Mouse (Mus musculus): ENCODE data around the gene Olfr342. TPM values are rescaled to one million over a fixed set of nuclear protein-coding genes. Genes with fewer than 3 reads are reported as not detected.

The Olfr342 gene
- polyA plus RNA-seq (2012; ENCODE audit: insufficient read depth, low replicate concordance), result not detected in 2 replicates

- Histone ChIP-seq H3K27me3 (replicated peaks) (no peaks in the 10 kb centered on the region), H3K36me3 (replicated peaks; ENCODE audit: low read length) (no peaks in the 10 kb centered on the region), H3K9me3 (no peaks in the 10 kb centered on the region), H3K4me1 (no peaks in the 10 kb centered on the region), H3K4me3 (replicated peaks) (no peak within 1 kb of the TSS)
- TF ChIP-seq GATA1 (IDR thresholded peaks at IDR 0.05; ENCODE audit: borderline replicate concordance, low read length), result no peak
- TF ChIP-seq FLI1 (IDR thresholded peaks at IDR 0.05; ENCODE audit: low read length), result no peak
Observed at GRCm38 (mm10) chr2:36524698-36525097, at the start of gene Olfr342. Olfr342 (plus strand) TSS chr2:36524998.

- no peak for TF ChIP-seq GATA1 (IDR thresholded peaks at IDR 0.05; ENCODE audit: borderline replicate concordance, low read length)
- no peak for TF ChIP-seq FLI1 (IDR thresholded peaks at IDR 0.05; ENCODE audit: low read length)
- Histone ChIP-seq H3K9me3 (no peaks in the 10 kb centered on the region), H3K4me1 (no peaks in the 10 kb centered on the region)
Observed at GRCm38 (mm10) chr2:36482368-36482767, 42.4 kb upstream of the Olfr342 start, which contains the start of gene Olfr341. Olfr341 (minus strand) TSS chr2:36482468.

GRCm38 (mm10) chr2:36565156-36565555 is 40.4 kb downstream of the Olfr342 start:
- Histone ChIP-seq H3K27me3 (replicated peaks) (no peaks in the 10 kb centered on the region), H3K36me3 (replicated peaks; ENCODE audit: low read length) (no peaks in the 10 kb centered on the region), H3K4me3 (replicated peaks) (no peak overlapping the region), H3K9me3 (0 out of 2 replicates have a peak, but pooled peaks cover 3% of the 10 kb centered on the region), H3K4me1 (no peaks in the 10 kb centered on the region)
- TF ChIP-seq GATA1 (IDR thresholded peaks at IDR 0.05; ENCODE audit: borderline replicate concordance, low read length), result no peak
- no peak for TF ChIP-seq FLI1 (IDR thresholded peaks at IDR 0.05; ENCODE audit: low read length)

More at GRCm38 (mm10) chr2:36482368-36482767, 42.4 kb upstream of the Olfr342 start, which contains the start of gene Olfr341:
- H3K4me3 ChIP-seq (replicated peaks), result no peak within 1 kb of the TSS
- no peaks in the 10 kb centered on the region for H3K36me3 ChIP-seq (replicated peaks; ENCODE audit: low read length)
- H3K27me3 ChIP-seq (replicated peaks), result no peaks in the 10 kb centered on the region

- H3K9me3 ChIP-seq, result 0 out of 2 replicates have a peak, but pooled peaks cover 3% of the 10 kb centered on the region
Observed at GRCm38 (mm10) chr2:36566362-36566761, 41.6 kb downstream of the Olfr342 start, which contains the start of gene Olfr344. Olfr344 (plus strand) TSS chr2:36566662.

GRCm38 (mm10) chr2:36567022-36567421 is 42.2 kb downstream of the Olfr342 start:
- Histone ChIP-seq H3K9me3 (0 out of 2 replicates have a peak, but pooled peaks cover 3% of the 10 kb centered on the region), H3K36me3 (replicated peaks; ENCODE audit: low read length) (no peaks in the 10 kb centered on the region), H3K27me3 (replicated peaks) (no peaks in the 10 kb centered on the region), H3K4me1 (no peaks in the 10 kb centered on the region), H3K4me3 (replicated peaks) (no peak overlapping the region)
- no peak for TF ChIP-seq FLI1 (IDR thresholded peaks at IDR 0.05; ENCODE audit: low read length)
- TF ChIP-seq GATA1 (IDR thresholded peaks at IDR 0.05; ENCODE audit: borderline replicate concordance, low read length), result no peak

More at GRCm38 (mm10) chr2:36566362-36566761, 41.6 kb downstream of the Olfr342 start, which contains the start of gene Olfr344:
- Histone ChIP-seq H3K4me1 (no peaks in the 10 kb centered on the region), H3K4me3 (replicated peaks) (no peak within 1 kb of the TSS), H3K36me3 (replicated peaks; ENCODE audit: low read length) (no peaks in the 10 kb centered on the region), H3K27me3 (replicated peaks) (no peaks in the 10 kb centered on the region)
- TF ChIP-seq FLI1 (IDR thresholded peaks at IDR 0.05; ENCODE audit: low read length), result no peak

- Histone ChIP-seq H3K27me3 (replicated peaks) (no peaks in the 10 kb centered on the region), H3K36me3 (replicated peaks; ENCODE audit: low read length) (no peaks in the 10 kb centered on the region), H3K9me3 (0 out of 2 replicates have a peak, but pooled peaks cover 3% of the 10 kb centered on the region), H3K4me1 (no peaks in the 10 kb centered on the region), H3K4me3 (replicated peaks) (no peak overlapping the region)
- TF ChIP-seq GATA1 (IDR thresholded peaks at IDR 0.05; ENCODE audit: borderline replicate concordance, low read length) (no peak), FLI1 (IDR thresholded peaks at IDR 0.05; ENCODE audit: low read length) (no peak)
Observed at GRCm38 (mm10) chr2:36567845-36568244, 43.0 kb downstream of the Olfr342 start.

Other genes with a start within 250 kb of the Olfr342 start
- gene Olfr338, start 151.5 kb upstream of the Olfr342 start, polyA plus RNA-seq (2012; ENCODE audit: insufficient read depth, low replicate concordance), result not detected in 2 replicates
- not detected in 2 replicates for gene Olfr339, start 106.1 kb upstream of the Olfr342 start, polyA plus RNA-seq (2012; ENCODE audit: insufficient read depth, low replicate concordance)
- not detected in 2 replicates for gene Olfr340, start 72.4 kb upstream of the Olfr342 start, polyA plus RNA-seq (2012; ENCODE audit: insufficient read depth, low replicate concordance)
- gene Olfr341, start 42.5 kb upstream of the Olfr342 start, polyA plus RNA-seq (2012; ENCODE audit: insufficient read depth, low replicate concordance), result not detected in 2 replicates
- gene Olfr344, start 41.7 kb downstream of the Olfr342 start, polyA plus RNA-seq (2012; ENCODE audit: insufficient read depth, low replicate concordance), result not detected in 2 replicates
- not detected in 2 replicates for gene Olfr345, start 115.0 kb downstream of the Olfr342 start, polyA plus RNA-seq (2012; ENCODE audit: insufficient read depth, low replicate concordance)
- gene Olfr346, start 160.8 kb downstream of the Olfr342 start, polyA plus RNA-seq (2012; ENCODE audit: insufficient read depth, low replicate concordance), result not detected in 2 replicates
- gene Olfr347, start 206.9 kb downstream of the Olfr342 start, polyA plus RNA-seq (2012; ENCODE audit: insufficient read depth, low replicate concordance), result not detected in 2 replicates

All from megakaryocyte, embryonic 14.5 days (primary cell).